Mouse (Mus musculus): ENCODE data around the gene Plekhh1. TPM values are rescaled to one million over a fixed set of nuclear protein-coding genes. Genes with fewer than 3 reads are reported as not detected.

Plekhh1 gene
- 7.3 and 7.9 TPM in 2 replicates for polyA plus RNA-seq (2012; rRNA removed)

GRCm38 (mm10) chr12:79028911-79029861 lies at the start of gene Plekhh1:
Gene Plekhh1, plus strand, starts transcription at chr12:79029163.

GRCm38 (mm10) chr12:79007126-79007753 lies 21.7 kb upstream of the Plekhh1 start, which contains the start of gene Tmem229b:
Gene Tmem229b, minus strand, starts transcription at chr12:79007627.

GRCm38 (mm10) chr12:79089182-79089812 lies 60.3 kb downstream of the Plekhh1 start, which contains the start of gene Pigh:
Gene Pigh, minus strand, starts transcription at chr12:79089651.

GRCm38 (mm10) chr12:79130299-79131177 lies 101.6 kb downstream of the Plekhh1 start, which contains the start of gene Arg2:
Gene Arg2, plus strand, starts transcription at chr12:79130777.

Other genes starting within 250 kb of the Plekhh1 start
- 1.1 and 2.6 TPM in 2 replicates for gene Atp6v1d, start 167.5 kb upstream of the Plekhh1 start, polyA plus RNA-seq (2012; rRNA removed)
- 1.9 and 2.5 TPM in 2 replicates for gene Eif2s1, start 167.3 kb upstream of the Plekhh1 start, polyA plus RNA-seq (2012; rRNA removed)
- gene Plek2, start 122.2 kb upstream of the Plekhh1 start, polyA plus RNA-seq (2012; rRNA removed) = 4.8 and 5.6 TPM in 2 replicates
- gene Tmem229b, start 21.5 kb upstream of the Plekhh1 start, polyA plus RNA-seq (2012; rRNA removed) = 2.9 and 3.3 TPM in 2 replicates
- gene Pigh, start 60.5 kb downstream of the Plekhh1 start, polyA plus RNA-seq (2012; rRNA removed) = 5.3 and 5.7 TPM in 2 replicates
- 0.08 and 0.41 TPM in 2 replicates for gene Arg2, start 101.6 kb downstream of the Plekhh1 start, polyA plus RNA-seq (2012; rRNA removed)
- 12.8 and 22.2 TPM in 2 replicates for gene Vti1b, start 143.5 kb downstream of the Plekhh1 start, polyA plus RNA-seq (2012; rRNA removed)
- 1.7 and 3.6 TPM in 2 replicates for gene Rdh11, start 163.1 kb downstream of the Plekhh1 start, polyA plus RNA-seq (2012; rRNA removed)
- 9.1 and 13.4 TPM in 2 replicates for gene Rdh12, start 179.8 kb downstream of the Plekhh1 start, polyA plus RNA-seq (2012; rRNA removed)

Data from stomach, adult 2 months (tissue).